Mouse (Mus musculus): ENCODE measurements around the gene Asic2. TPM values are rescaled to one million over a fixed set of nuclear protein-coding genes. Genes with fewer than 3 reads are reported as not detected.

Gene Asic2
- polyA plus RNA-seq, 1 experiment = 54.8 TPM

GRCm38 (mm10) chr11:81767781-81768180, 200.5 kb downstream of the Asic2 start:
- DNase-seq (ENCODE audit: extremely low spot score in 1 of 2, low spot score in 1 of 2) = peak; percentile 40 to 64

DNA sequence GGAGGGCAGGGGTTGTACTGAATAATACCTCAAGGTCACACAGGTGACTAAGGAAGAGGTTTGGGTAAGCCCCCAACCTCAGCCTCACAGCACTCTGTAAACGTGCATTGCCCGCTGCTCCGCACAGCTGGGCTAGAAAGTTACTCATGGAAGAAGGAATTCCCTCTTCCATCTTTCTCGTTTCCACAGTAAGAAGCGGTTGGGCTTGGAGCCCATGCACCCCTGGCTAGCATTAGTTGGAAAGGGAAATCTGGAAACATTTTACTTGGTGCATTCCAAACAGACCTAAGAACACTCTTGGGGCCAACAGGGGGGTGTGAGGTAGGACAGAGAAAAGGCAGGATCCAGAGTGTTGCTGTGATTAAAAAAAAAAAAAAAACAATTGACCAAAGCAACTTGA, 203.0 kb downstream of the Asic2 start:
- DNase-seq (ENCODE audit: extremely low spot score in 1 of 2, low spot score in 1 of 2) = no peak

GRCm38 (mm10) chr11:81764778-81765177, 203.5 kb downstream of the Asic2 start:
- peak in 1 of 2 experiments; percentile 43 for DNase-seq (ENCODE audit: extremely low spot score in 1 of 2, low spot score in 1 of 2)

DNA sequence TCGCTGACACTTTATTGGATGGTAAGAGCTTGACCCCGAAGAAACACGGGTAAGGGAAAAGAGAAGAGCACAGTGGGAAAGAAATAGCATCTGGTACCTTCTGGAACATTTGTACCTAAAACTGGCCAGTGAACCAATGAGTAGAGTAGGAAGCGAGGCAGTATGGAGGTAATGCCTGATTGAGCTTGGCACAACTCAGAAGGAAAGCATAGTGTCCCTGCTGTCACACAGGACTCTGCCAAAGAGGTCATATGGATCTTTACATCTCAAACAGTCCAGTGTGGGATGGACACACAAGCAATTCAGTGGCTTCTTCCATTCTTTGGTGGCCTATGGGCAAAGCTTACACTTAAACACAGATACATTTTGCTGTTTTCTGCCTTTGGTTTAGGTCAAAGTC, 211.0 kb downstream of the Asic2 start:
- DNase-seq (ENCODE audit: extremely low spot score in 1 of 2, low spot score in 1 of 2) = no peak

- DNase-seq (ENCODE audit: extremely low spot score in 1 of 2, low spot score in 1 of 2) = no peak
Measured at GRCm38 (mm10) chr11:81750876-81751275, 217.4 kb downstream of the Asic2 start.

GRCm38 (mm10) chr11:81750016-81750415, 218.2 kb downstream of the Asic2 start:
- no peak for DNase-seq (ENCODE audit: extremely low spot score in 1 of 2, low spot score in 1 of 2)

GRCm38 (mm10) chr11:81738995-81739394, 229.3 kb downstream of the Asic2 start:
- no peak for DNase-seq (ENCODE audit: extremely low spot score in 1 of 2, low spot score in 1 of 2)

- DNase-seq (ENCODE audit: extremely low spot score in 1 of 2, low spot score in 1 of 2) = no peak
Measured at GRCm38 (mm10) chr11:81737777-81738176, 230.5 kb downstream of the Asic2 start.

- DNase-seq (ENCODE audit: extremely low spot score in 1 of 2, low spot score in 1 of 2) = peak in 1 of 2 experiments; percentile 41
Measured at GRCm38 (mm10) chr11:81722071-81722470, 246.2 kb downstream of the Asic2 start.

DNA sequence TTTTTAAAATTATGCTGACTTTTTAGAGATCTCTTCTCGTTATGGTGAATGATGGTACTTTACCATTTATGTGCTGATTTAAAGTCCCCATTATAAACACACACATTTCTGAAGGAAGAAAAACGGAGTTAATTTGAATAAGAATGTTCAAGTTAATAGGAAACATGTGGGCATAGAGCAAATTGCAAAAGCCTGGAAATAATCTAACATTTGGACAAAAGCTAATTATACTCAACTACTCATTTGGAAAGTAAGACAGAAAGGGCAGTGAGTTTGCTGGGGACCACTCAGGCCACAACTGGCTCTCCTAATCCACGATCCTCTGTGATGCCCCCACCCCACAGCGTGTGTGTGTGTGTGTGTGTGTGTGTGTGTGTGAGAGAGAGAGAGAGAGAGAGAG, 253.5 kb downstream of the Asic2 start:
- DNase-seq (ENCODE audit: extremely low spot score in 1 of 2, low spot score in 1 of 2) = no peak

GRCm38 (mm10) chr11:81706996-81707395, 261.3 kb downstream of the Asic2 start:
- no peak for DNase-seq (ENCODE audit: extremely low spot score in 1 of 2, low spot score in 1 of 2)

GRCm38 (mm10) chr11:81698008-81698407, 270.2 kb downstream of the Asic2 start:
- DNase-seq (ENCODE audit: extremely low spot score in 1 of 2, low spot score in 1 of 2) = no peak

DNA sequence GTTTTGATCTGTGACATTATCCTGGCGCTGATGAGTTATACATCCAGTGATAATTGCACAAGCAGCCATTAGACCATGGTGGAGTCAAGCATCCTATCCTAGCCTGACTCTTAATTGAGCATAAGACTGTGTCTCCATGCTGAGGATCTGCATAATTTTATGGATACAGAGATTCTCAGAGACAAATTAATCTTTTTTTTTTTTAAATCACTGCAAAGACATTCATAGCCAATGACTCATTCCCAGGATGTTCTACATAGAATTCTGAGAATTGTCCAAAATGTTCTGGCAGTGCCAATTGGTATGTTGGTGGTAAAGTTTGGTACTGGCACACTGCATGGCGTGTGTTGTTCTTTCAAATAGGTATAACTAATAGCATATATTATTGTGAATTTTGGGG, 272.8 kb downstream of the Asic2 start:
- DNase-seq (ENCODE audit: extremely low spot score in 1 of 2, low spot score in 1 of 2) = peak in 1 of 2 experiments; percentile 43

GRCm38 (mm10) chr11:81680511-81680910, 287.7 kb downstream of the Asic2 start:
- DNase-seq (ENCODE audit: extremely low spot score in 1 of 2, low spot score in 1 of 2) = no peak

DNA sequence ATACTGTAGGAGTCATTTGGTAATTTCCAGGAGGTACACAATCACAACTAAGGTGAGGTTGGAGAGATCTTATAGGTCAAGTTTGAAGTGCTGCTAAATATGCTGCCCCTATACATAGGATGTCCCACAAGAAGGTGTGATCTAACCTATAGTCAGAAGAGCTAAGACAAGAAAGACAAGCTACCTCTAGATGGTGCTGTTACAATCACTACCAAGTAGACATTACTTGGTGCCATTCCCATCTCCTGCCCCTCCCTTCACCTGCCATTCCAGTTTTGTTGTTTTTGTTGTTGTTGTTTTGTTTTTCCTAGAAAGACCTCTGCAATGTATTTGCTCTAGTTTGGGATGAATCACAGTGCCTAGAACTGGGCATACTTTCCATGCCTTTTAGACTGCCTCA, 296.5 kb downstream of the Asic2 start:
- DNase-seq (ENCODE audit: extremely low spot score in 1 of 2, low spot score in 1 of 2) = no peak

- peak; percentile 33 to 76 for DNase-seq (ENCODE audit: extremely low spot score in 1 of 2, low spot score in 1 of 2)
Measured at GRCm38 (mm10) chr11:81670436-81670835, 297.8 kb downstream of the Asic2 start.

DNA sequence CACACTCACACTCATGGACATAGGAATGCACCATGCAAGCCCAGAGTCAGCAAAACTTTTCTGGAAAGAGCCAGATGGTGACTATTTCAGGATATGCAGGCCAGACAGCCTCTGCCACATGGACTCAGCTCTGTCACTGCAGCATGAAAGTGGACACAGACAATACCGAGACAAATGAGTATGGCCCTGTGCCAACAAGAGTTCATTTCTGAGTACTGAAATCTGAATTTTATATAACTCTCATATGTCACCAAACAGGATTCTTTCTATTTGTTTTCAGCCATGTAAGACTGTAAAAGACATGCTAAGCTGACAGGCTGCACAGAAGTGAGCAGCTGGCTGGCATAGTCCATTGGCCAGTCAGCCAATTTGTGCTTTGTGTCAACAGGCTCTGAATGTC, 309.4 kb downstream of the Asic2 start:
- DNase-seq (ENCODE audit: extremely low spot score in 1 of 2, low spot score in 1 of 2) = peak; percentile 24 to 37

DNA sequence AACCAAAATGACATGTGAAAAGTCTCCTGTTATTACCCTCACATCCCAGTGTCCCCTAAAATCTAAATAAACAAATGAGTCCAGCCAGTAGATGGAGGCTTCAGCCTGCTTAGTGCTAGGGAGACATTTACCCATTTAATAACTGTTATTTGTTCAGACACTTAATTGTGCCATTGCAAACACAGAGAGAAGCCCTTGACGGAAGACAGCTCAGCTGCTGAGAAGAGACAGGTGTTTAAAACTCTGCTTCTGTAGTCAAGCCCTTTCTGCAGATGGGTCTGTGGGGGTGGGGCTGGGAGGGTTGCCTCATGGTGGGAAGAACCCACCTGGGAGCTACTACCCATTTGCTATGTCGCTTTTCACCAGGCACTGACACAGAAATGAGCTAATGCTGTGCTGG, 311.1 kb downstream of the Asic2 start:
- DNase-seq (ENCODE audit: extremely low spot score in 1 of 2, low spot score in 1 of 2) = no peak

GRCm38 (mm10) chr11:81647828-81648227, 320.4 kb downstream of the Asic2 start:
- no peak for DNase-seq (ENCODE audit: extremely low spot score in 1 of 2, low spot score in 1 of 2)

GRCm38 (mm10) chr11:81645549-81645948, 322.7 kb downstream of the Asic2 start:
- DNase-seq (ENCODE audit: extremely low spot score in 1 of 2, low spot score in 1 of 2) = no peak

GRCm38 (mm10) chr11:81636356-81636755, 331.9 kb downstream of the Asic2 start:
- DNase-seq (ENCODE audit: extremely low spot score in 1 of 2, low spot score in 1 of 2) = no peak

GRCm38 (mm10) chr11:81634360-81635350, 333.6 kb downstream of the Asic2 start:
- peak in 1 of 2 experiments; percentile 72 for DNase-seq (ENCODE audit: extremely low spot score in 1 of 2, low spot score in 1 of 2)

All from frontal cortex, adult 2 months (tissue).